8 mouse cellular contexts compared by ENCODE assay signal in genomic region chr13:48227136-48227535, GRCm38 (mm10). TPM values are rescaled to one million over a fixed set of nuclear protein-coding genes. Genes with fewer than 3 reads are reported as not detected.
A peak's percentile ranks its signal among the peaks of the same experiment; 100 is the strongest.
DNase-seq lines count a peak whose midpoint lies in the region; ATAC-seq and TF ChIP-seq lines count a peak whose summit lies in the region.

No protein-coding gene starts in this region.

- peak overlapping the region; percentile 12; the same call in 1 of the 2 replicates for H3K27ac ChIP-seq in intestine, embryonic 14.5 days (ENCODE audit: low read depth)
- H3K27ac ChIP-seq in intestine, postnatal 0 days (ENCODE audit: low read depth, low read length): no peak overlapping the region
- peak overlapping the region; percentile 76 for H3K27ac ChIP-seq in forebrain, embryonic 12.5 days
- peak overlapping the region; percentile 52; the same call in 1 of the 2 replicates for H3K27ac ChIP-seq in hindbrain, postnatal 0 days
- peak overlapping the region; percentile 3; the same call in 1 of the 2 replicates for H3K27ac ChIP-seq in small intestine, adult 2 months (ENCODE audit: insufficient read depth, low read depth, low read length)

- peak overlapping the region; percentile 27; the same call in 1 of the 2 replicates for H3K4me2 ChIP-seq in intestine, embryonic 14.5 days (ENCODE audit: low read length)
- no peak overlapping the region; the same call in none of the 2 replicates for H3K4me2 ChIP-seq in intestine, postnatal 0 days (replicated peaks; ENCODE audit: low read depth)
- peak overlapping the region; percentile 44 for H3K4me2 ChIP-seq in forebrain, embryonic 12.5 days
- peak overlapping the region; percentile 54 for H3K4me2 ChIP-seq in hindbrain, postnatal 0 days (ENCODE audit: low read depth, low read length)

- peaks cover 8% of the 10 kb centered on the region; the same call in 1 of the 2 replicates for H3K4me1 ChIP-seq in intestine, embryonic 14.5 days (replicated peaks; ENCODE audit: control insufficient read depth, insufficient read depth, low read length)
- H3K4me1 ChIP-seq in intestine, postnatal 0 days (replicated peaks; ENCODE audit: control insufficient read depth, insufficient read depth, low read length): 0 out of 2 replicates have a peak, but pooled peaks cover 3% of the 10 kb centered on the region
- peaks cover 31% of the 10 kb centered on the region for H3K4me1 ChIP-seq in forebrain, embryonic 12.5 days
- peaks cover 6% of the 10 kb centered on the region for H3K4me1 ChIP-seq in hindbrain, postnatal 0 days (ENCODE audit: insufficient read depth, low read length)
- no peaks in the 10 kb centered on the region for H3K4me1 ChIP-seq in small intestine, adult 2 months (ENCODE audit: control insufficient read depth, insufficient read depth, insufficient read length, low read length)

- H3K9ac ChIP-seq in intestine, embryonic 14.5 days (ENCODE audit: low read length): no peak overlapping the region
- no peak overlapping the region for H3K9ac ChIP-seq in intestine, postnatal 0 days (ENCODE audit: low read depth, low read length)
- peak overlapping the region; percentile 5; the same call in 1 of the 2 replicates for H3K9ac ChIP-seq in forebrain, embryonic 12.5 days
- 0 out of 2 replicates have a peak overlapping the region, but pooled peaks have one; percentile 7 for H3K9ac ChIP-seq in hindbrain, postnatal 0 days (replicated peaks; ENCODE audit: low read length)

- no peaks in the 10 kb centered on the region for H3K9me3 ChIP-seq in intestine, embryonic 14.5 days (ENCODE audit: control insufficient read depth, low read length)
- H3K9me3 ChIP-seq in intestine, postnatal 0 days (ENCODE audit: control insufficient read depth): no peaks in the 10 kb centered on the region
- H3K9me3 ChIP-seq in forebrain, embryonic 12.5 days: no peaks in the 10 kb centered on the region
- H3K9me3 ChIP-seq in hindbrain, postnatal 0 days (ENCODE audit: low read length): no peaks in the 10 kb centered on the region

- no peak for TF ChIP-seq CTCF in intestine, postnatal 0 days (IDR thresholded peaks at IDR 0.05; ENCODE audit: low read depth)
- no peak for TF ChIP-seq CTCF in hindbrain, postnatal 0 days (IDR thresholded peaks at IDR 0.05; ENCODE audit: low read depth)
- no peak for TF ChIP-seq CTCF in small intestine, adult 2 months (IDR thresholded peaks at IDR 0.05; ENCODE audit: extremely low read depth, insufficient read length, insufficient replicate concordance, low read depth, low read length)

- no peaks in the 10 kb centered on the region for H3K36me3 ChIP-seq in intestine, embryonic 14.5 days (ENCODE audit: control insufficient read depth, insufficient read depth, low read length)
- no peaks in the 10 kb centered on the region for H3K36me3 ChIP-seq in intestine, postnatal 0 days (ENCODE audit: control insufficient read depth, insufficient read depth)
- H3K36me3 ChIP-seq in forebrain, embryonic 12.5 days (replicated peaks): no peaks in the 10 kb centered on the region
- no peaks in the 10 kb centered on the region for H3K36me3 ChIP-seq in hindbrain, postnatal 0 days (ENCODE audit: insufficient read depth, low read length)
- no peaks in the 10 kb centered on the region for H3K36me3 ChIP-seq in small intestine, adult 2 months (ENCODE audit: control insufficient read depth, insufficient read depth, low read length)

- peak; percentile 59 for DNase-seq in intestine, embryonic 14.5 days (ENCODE audit: low spot score)
- DNase-seq in adrenal gland, postnatal 14 days: peak; percentile 18
- peak; percentile 48 for DNase-seq in hindbrain, postnatal 0 days (ENCODE audit: low spot score)
- peak; percentile 28 for DNase-seq in lung, postnatal 10 days
- DNase-seq in MN1 (ENCODE audit: low spot score): no peak

- 40% methylated on average over 8 of the region's 8 CpGs for WGBS in intestine, embryonic 14.5 days
- 33% methylated on average over 8 of the region's 8 CpGs for WGBS in intestine, postnatal 0 days
- 35% methylated on average over 8 of the region's 8 CpGs for WGBS in forebrain, embryonic 12.5 days
- WGBS in hindbrain, postnatal 0 days: 14% methylated on average over 8 of the region's 8 CpGs
- 41% methylated on average over 8 of the region's 8 CpGs for WGBS in small intestine, adult 2 months

- TF ChIP-seq POLR2A in small intestine, adult 2 months (IDR thresholded peaks at IDR 0.05; ENCODE audit: low read depth, low read length): no peak

- no peak overlapping the region for H3K4me3 ChIP-seq in intestine, embryonic 14.5 days (ENCODE audit: low read depth, low read length)
- no peak overlapping the region for H3K4me3 ChIP-seq in intestine, postnatal 0 days (ENCODE audit: low read depth, low read length)
- peak overlapping the region; percentile 41; the same call in 1 of the 2 replicates for H3K4me3 ChIP-seq in forebrain, embryonic 12.5 days (replicated peaks)
- peak overlapping the region; percentile 27 for H3K4me3 ChIP-seq in hindbrain, postnatal 0 days (ENCODE audit: low read length)
- H3K4me3 ChIP-seq in small intestine, adult 2 months (ENCODE audit: low read depth, low read length): no peak overlapping the region

- no peaks in the 10 kb centered on the region for H3K27me3 ChIP-seq in intestine, embryonic 14.5 days (replicated peaks; ENCODE audit: control insufficient read depth, insufficient read depth, low read length)
- H3K27me3 ChIP-seq in intestine, postnatal 0 days (replicated peaks; ENCODE audit: control insufficient read depth, insufficient read depth, low read length): no peaks in the 10 kb centered on the region
- no peaks in the 10 kb centered on the region for H3K27me3 ChIP-seq in forebrain, embryonic 12.5 days
- H3K27me3 ChIP-seq in hindbrain, postnatal 0 days (ENCODE audit: insufficient read depth, low read length): no peaks in the 10 kb centered on the region
- no peaks in the 10 kb centered on the region for H3K27me3 ChIP-seq in small intestine, adult 2 months (ENCODE audit: control insufficient read depth, insufficient read depth, low read length)

- no peak for ATAC-seq in intestine, embryonic 14.5 days (replicated peaks; ENCODE audit: low FRiP score, low TSS enrichment, low read depth)
- no peak for ATAC-seq in intestine, postnatal 0 days
- ATAC-seq in forebrain, embryonic 12.5 days (ENCODE audit: low FRiP score): no peak
- ATAC-seq in hindbrain, postnatal 0 days: no peak

RNA-seq across cellular contexts. Expression of gene Id4, which starts 33.9 kb away (rescaled TPM):
- 10.9 and 15.2 TPM in 2 replicates for polyA plus RNA-seq in intestine, embryonic 14.5 days (2014; fragmentation: Nextera tagmentation; extraction: Ambion mirVana)
- polyA plus RNA-seq in intestine, postnatal 0 days (2015; fragmentation: Nextera tagmentation; extraction: Ambion mirVana): 10.1 and 12.6 TPM in 2 replicates
- total RNA-seq in adrenal gland, postnatal 14 days (2021): 3.4 and 4.4 TPM in 2 replicates
- polyA plus RNA-seq in forebrain, embryonic 12.5 days (2016; fragmentation: Nextera tagmentation; extraction: Ambion mirVana): 233 and 239 TPM in 2 replicates
- total RNA-seq in hindbrain, postnatal 0 days (2014; rRNA removed): 66.3 and 67.8 TPM in 2 replicates
- 60.6 and 65.6 TPM in 2 replicates for polyA plus RNA-seq in hindbrain, postnatal 0 days (2015; fragmentation: Nextera tagmentation; extraction: Ambion mirVana)
- 6.9 and 12.0 TPM in 2 replicates for polyA plus RNA-seq in small intestine, adult 2 months (2012; rRNA removed)

Comparison
In these comparisons a context has a peak if more than half of its experiments do, and no peak if none do; other contexts are left out.
1. H3K4me3 ChIP-seq: peak in forebrain, embryonic 12.5 days (single experiment) and hindbrain, postnatal 0 days (single experiment); none in intestine, embryonic 14.5 days (single experiment), intestine, postnatal 0 days (single experiment) and small intestine, adult 2 months (single experiment).
2. H3K9ac ChIP-seq: peak in forebrain, embryonic 12.5 days (single experiment) and hindbrain, postnatal 0 days (single experiment); none in intestine, embryonic 14.5 days (single experiment) and intestine, postnatal 0 days (single experiment).